Mouse (Mus musculus) liver, embryonic 14.5 days (tissue): ENCODE results near the gene Uvssa.
A peak's percentile ranks its signal among the peaks of the same experiment; 100 is the strongest.
"Not testable (repeated sequence)": the region's sequence is repeated elsewhere in the genome, so short reads cannot be mapped to it uniquely, and the experiment has no call there.

ENCODE experiments used
- CTCF ChIP-seq: IDR thresholded peaks from 2 replicates; pipeline ENCODE4 v1.5.1; 2016; ENCODE audit warnings: antibody characterized with exemption, low read depth, control low read depth
- EP300 ChIP-seq: IDR thresholded peaks from 2 replicates; pipeline ENCODE4 v1.6.1; 2016; ENCODE audit warnings: antibody characterized with exemption, low read depth

DNA sequence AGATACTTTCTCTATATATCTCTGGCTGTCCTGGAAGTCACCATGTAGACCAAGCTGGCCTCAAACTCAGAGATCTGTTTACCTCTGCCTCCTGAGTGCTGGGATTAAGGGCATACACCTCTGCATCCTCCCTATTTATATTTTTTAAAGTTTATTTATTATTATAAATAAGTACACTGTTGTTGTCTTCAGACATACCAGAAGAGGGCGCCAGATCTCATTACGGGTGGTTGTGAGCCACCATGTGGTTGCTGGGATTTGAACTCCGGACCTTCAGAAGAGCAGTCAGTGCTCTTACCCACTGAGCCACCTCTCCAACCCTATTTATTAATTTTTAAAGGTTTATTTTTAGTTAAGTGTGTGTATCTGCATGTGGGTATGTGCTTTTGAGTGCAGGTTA is 36.1 kb upstream of the Uvssa start:
- peak; percentile 47 for TF ChIP-seq CTCF
- not testable (repeated sequence) for TF ChIP-seq EP300
